Mouse (Mus musculus) C3H10T1/2 (cell line): ENCODE measurements around the gene Gm16434. TPM values are rescaled to one million over a fixed set of nuclear protein-coding genes. Genes with fewer than 3 reads are reported as not detected.

Experiments
- polyA plus RNA-seq, 2 experiments: library from polyadenylated mRNA; unstranded; fragments of >200 nt; fragmentation: generic; extraction: Trizol; gene quantifications; one replicate each; pipeline ENCODE4 v1.2.1; 2012; ENCODE audit warnings: missing spikeins in 2 of 2

Gm16434 gene
- not detected for polyA plus RNA-seq

DNA sequence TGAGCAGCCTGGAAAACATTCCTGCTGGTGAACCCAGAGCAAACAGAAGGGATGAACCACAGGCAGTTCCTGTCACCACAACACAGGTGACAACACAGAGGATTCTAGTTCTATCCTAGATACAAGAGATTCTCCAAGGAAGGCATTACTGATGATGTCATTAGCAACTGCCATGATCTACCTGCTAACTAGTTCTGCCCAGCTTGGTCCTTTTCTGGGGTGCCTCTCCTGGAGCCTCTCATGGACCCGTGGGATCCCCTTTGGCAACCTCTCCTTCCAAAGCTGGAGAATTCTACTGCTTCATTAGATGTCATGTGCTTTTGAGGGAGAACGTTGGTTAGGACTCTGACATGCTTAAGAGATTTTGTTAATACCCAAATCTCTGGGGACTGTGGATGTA is at the start of gene Gm16434:
Gene Gm16434 (minus strand): TSS at position 101 of the 400 bp plus-strand sequence.

DNA sequence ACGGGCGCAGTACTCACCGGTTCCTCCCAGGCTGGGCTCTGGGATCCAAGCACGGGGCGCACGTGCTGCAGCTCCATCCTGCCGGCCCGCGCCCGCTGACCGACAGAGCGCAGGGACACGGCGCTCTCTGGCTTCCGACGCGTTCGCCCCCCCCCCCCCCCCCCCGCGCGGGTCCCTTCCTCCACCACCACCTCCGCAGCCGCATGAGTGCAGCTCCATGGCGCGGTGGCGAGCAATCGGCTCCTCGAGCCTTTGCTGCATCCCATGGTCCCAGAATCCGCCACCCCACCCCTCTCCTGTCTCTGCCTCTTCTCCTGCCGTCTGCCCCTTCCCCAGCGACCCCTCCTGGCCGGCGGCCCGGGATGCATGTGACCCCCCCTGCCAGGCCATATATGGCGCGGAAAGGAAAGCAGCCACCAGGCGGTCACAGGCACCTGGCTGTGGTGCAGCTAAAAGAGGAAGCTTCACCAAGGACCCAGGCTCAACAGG is 19.8 kb downstream of the Gm16434 start, which contains the start of gene Gm3512:
Gene Gm3512 (minus strand): TSS at position 51 of the 489 bp plus-strand sequence.

Other genes with a start within 250 kb of the Gm16434 start
- not detected for gene Gm6356, start 220.7 kb downstream of the Gm16434 start, polyA plus RNA-seq
- gene Gm10406, start 167.1 kb downstream of the Gm16434 start, polyA plus RNA-seq: not detected
- not detected for gene Gm3685, start 149.6 kb downstream of the Gm16434 start, polyA plus RNA-seq
- gene Gm3696, start 93.9 kb downstream of the Gm16434 start, polyA plus RNA-seq: not detected
- gene Gm6676, start 69.1 kb downstream of the Gm16434 start, polyA plus RNA-seq: not detected
- not detected for gene Gm3512, start 20.0 kb downstream of the Gm16434 start, polyA plus RNA-seq
- gene Gm3727, start 70.2 kb upstream of the Gm16434 start, polyA plus RNA-seq: not detected
- not detected for gene Gm3739, start 120.5 kb upstream of the Gm16434 start, polyA plus RNA-seq
- not detected for gene Gm5797, start 137.9 kb upstream of the Gm16434 start, polyA plus RNA-seq
- gene Gm8374, start 170.6 kb upstream of the Gm16434 start, polyA plus RNA-seq: not detected